Mouse (Mus musculus) myocyte (in vitro differentiated cells): ENCODE data around the gene Mga. TPM values are rescaled to one million over a fixed set of nuclear protein-coding genes. Genes with fewer than 3 reads are reported as not detected.

ENCODE experiments used
- H3K27me3 ChIP-seq: one replicate; pipeline ENCODE4 v1.6.1; 2011; ENCODE audit not compliant: control insufficient read depth, insufficient read depth, insufficient read length
- H3K36me3 ChIP-seq: one replicate; pipeline ENCODE4 v1.6.1; 2011; ENCODE audit not compliant: control insufficient read depth, insufficient read depth
- H3K4me2 ChIP-seq: one replicate; pipeline ENCODE4 v1.6.1; 2011; ENCODE audit warnings: low read depth, control low read depth
- H3K4me3 ChIP-seq: one replicate; pipeline ENCODE4 v1.5.1; 2011; ENCODE audit warnings: mild to moderate bottlenecking, control low read depth, moderate library complexity
- H3K79me2 ChIP-seq: one replicate; pipeline ENCODE4 v1.6.1; 2011; ENCODE audit not compliant: control insufficient read depth, insufficient read depth
- H3ac ChIP-seq: one replicate; pipeline ENCODE4 v1.6.1; 2011; ENCODE audit not compliant: control insufficient read depth, insufficient read length
- CEBPB ChIP-seq: IDR thresholded peaks from 2 replicates; pipeline ENCODE4 v1.6.1; 2011; ENCODE audit warnings: mild to moderate bottlenecking, moderate library complexity; ENCODE audit not compliant: poor library complexity, insufficient read depth, severe bottlenecking
- E2F4 ChIP-seq: IDR thresholded peaks from one replicate; pipeline ENCODE4 v1.6.1; 2011; ENCODE audit warnings: mild to moderate bottlenecking, control low read depth, moderate library complexity; ENCODE audit not compliant: insufficient read depth
- MAX ChIP-seq: IDR thresholded peaks from one replicate; pipeline ENCODE4 v1.6.1; 2011; ENCODE audit warnings: low read depth, mild to moderate bottlenecking, control low read depth
- MYOD1 ChIP-seq, 3 experiments: IDR thresholded peaks; one replicate each; pipeline ENCODE4 v1.6.1; 2011; ENCODE audit warnings: control low read depth in 2 of 3, low read depth in 2 of 3, mild to moderate bottlenecking in 2 of 3, moderate library complexity in 1 of 3; ENCODE audit not compliant: insufficient read length in 2 of 3, control insufficient read depth in 1 of 3
- MYOG ChIP-seq, 3 experiments: IDR thresholded peaks; one replicate each; pipeline ENCODE4 v1.6.1; 2011; ENCODE audit warnings: control low read depth in 2 of 3, low read depth in 2 of 3, mild to moderate bottlenecking in 2 of 3; ENCODE audit not compliant: insufficient read length in 2 of 3, control insufficient read depth in 1 of 3, insufficient read depth in 1 of 3
- POLR2A ChIP-seq: IDR thresholded peaks from one replicate; pipeline ENCODE4 v1.6.1; 2011; ENCODE audit warnings: low read depth, mild to moderate bottlenecking, control low read depth, moderate library complexity; ENCODE audit not compliant: insufficient read length
- POLR2AphosphoS2 ChIP-seq: IDR thresholded peaks from one replicate; pipeline ENCODE4 v1.6.1; 2011; ENCODE audit warnings: low read depth, control low read depth; ENCODE audit not compliant: insufficient read length
- REST ChIP-seq: IDR thresholded peaks from one replicate; pipeline ENCODE4 v1.6.1; 2011; ENCODE audit warnings: mild to moderate bottlenecking, control low read depth, moderate library complexity; ENCODE audit not compliant: insufficient read depth, insufficient read length
- SRF ChIP-seq: IDR thresholded peaks from one replicate; pipeline ENCODE4 v1.6.1; 2011; ENCODE audit warnings: low read depth; ENCODE audit not compliant: control insufficient read depth, insufficient read length
- TCF12 ChIP-seq: IDR thresholded peaks from one replicate; pipeline ENCODE4 v1.6.1; 2011; ENCODE audit warnings: mild to moderate bottlenecking, control low read depth; ENCODE audit not compliant: poor library complexity, insufficient read depth, severe bottlenecking
- TCF3 ChIP-seq: IDR thresholded peaks from one replicate; pipeline ENCODE4 v1.6.1; 2011; ENCODE audit warnings: low read depth, control low read depth; ENCODE audit not compliant: insufficient read length
- USF1 ChIP-seq: IDR thresholded peaks from one replicate; pipeline ENCODE4 v1.6.1; 2011; ENCODE audit warnings: low read depth, mild to moderate bottlenecking, control low read depth, moderate library complexity
- polyA plus RNA-seq: library from polyadenylated mRNA; unstranded; fragments of >200 nt; fragmentation: generic; extraction: Trizol; gene quantifications from one replicate; pipeline ENCODE4 v1.2.1, GENCODE M21; 2012; ENCODE audit warnings: missing spikeins

Mga gene
- 3.4 TPM for polyA plus RNA-seq

- TF ChIP-seq MYOG (IDR thresholded peaks at IDR 0.05; ENCODE audit: control insufficient read depth in 1 of 3, insufficient read depth in 1 of 3, insufficient read length in 2 of 3, low read depth in 2 of 3), result peak in 1 of 3 experiments; percentile 15
- no peak for TF ChIP-seq REST
- TF ChIP-seq MYOD1 (IDR thresholded peaks at IDR 0.05; ENCODE audit: control insufficient read depth in 1 of 3, insufficient read length in 2 of 3, low read depth in 2 of 3), result no peak
- TF ChIP-seq USF1, result no peak
- TF ChIP-seq SRF, result no peak
- TF ChIP-seq TCF12, result no peak
- no peak for TF ChIP-seq CEBPB
- peak; percentile 63 for TF ChIP-seq POLR2AphosphoS2
- TF ChIP-seq POLR2A, result peak; percentile 45
- no peak for TF ChIP-seq TCF3
- Histone ChIP-seq H3K4me3 (peak within 1 kb of the TSS; percentile 32), H3K4me2 (peak within 1 kb of the TSS; percentile 86), H3K36me3 (no peaks in the 10 kb centered on the region), H3K79me2 (peaks cover 50% of the 10 kb centered on the region), H3K27me3 (no peaks in the 10 kb centered on the region), H3ac (peak within 1 kb of the TSS; percentile 15)
Measured at GRCm38 (mm10) chr2:119897090-119897732, at the start of gene Mga. Mga (plus strand) TSS chr2:119897228.

DNA sequence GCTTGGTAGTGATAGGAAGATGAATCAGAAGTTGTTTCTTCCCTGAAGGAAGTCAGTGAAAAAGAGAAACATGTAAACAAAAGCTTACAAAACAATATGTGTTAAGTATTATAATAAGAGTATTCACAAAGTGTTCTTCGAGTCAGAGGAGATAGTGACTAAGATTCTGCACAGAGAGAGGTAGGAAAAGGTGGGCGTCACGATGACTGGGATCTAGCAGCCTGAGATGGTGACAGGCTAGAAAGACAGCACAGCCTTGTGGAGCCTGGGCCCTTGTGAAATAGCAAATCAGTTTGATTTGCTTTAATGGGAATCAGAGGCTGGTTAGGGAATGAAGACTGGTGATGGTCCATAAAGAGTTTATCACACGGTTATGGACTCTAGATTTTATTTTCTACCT, 43.2 kb upstream of the Mga start:
- Histone ChIP-seq H3K4me2 (no peak overlapping the region), H3K79me2 (no peaks in the 10 kb centered on the region), H3K4me3 (no peak overlapping the region), H3K36me3 (no peaks in the 10 kb centered on the region), H3K27me3 (no peaks in the 10 kb centered on the region), H3ac (no peak overlapping the region)
- TF ChIP-seq TCF12 (no peak), E2F4 (no peak), MAX (no peak), MYOD1 (IDR thresholded peaks at IDR 0.05; ENCODE audit: control insufficient read depth in 1 of 3, insufficient read length in 2 of 3, low read depth in 2 of 3) (no peak), TCF3 (no peak), REST (no peak)

DNA sequence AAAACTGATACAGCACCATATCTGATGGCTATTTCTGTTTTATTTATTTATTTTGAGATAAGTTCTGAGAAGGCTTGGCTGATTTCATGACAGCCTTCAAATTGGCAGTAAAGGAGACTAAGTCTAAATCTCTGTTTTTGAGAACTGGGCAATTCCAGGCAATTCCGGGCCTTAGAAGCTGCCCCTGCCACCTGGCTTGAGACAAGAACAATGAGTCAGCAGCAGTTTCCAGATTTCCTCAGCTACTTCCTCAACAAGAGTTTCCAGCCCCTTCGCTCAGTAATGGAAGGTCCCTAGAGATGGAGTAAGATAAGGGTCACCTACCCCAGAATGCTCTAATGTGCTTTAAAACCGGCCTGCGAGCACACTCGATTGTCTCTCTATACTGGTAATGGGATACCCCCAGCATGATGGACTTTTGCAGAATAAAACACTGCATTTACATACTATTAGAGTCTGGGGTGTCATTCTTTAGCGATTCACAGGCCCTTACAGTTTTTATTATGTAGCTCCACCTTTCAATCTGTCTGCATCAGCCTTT, 41.6 kb upstream of the Mga start:
- no peaks in the 10 kb centered on the region for H3K27me3 ChIP-seq
- no peak overlapping the region for H3K4me2 ChIP-seq
- no peak overlapping the region for H3ac ChIP-seq
- H3K4me3 ChIP-seq, result no peak overlapping the region
- TF ChIP-seq POLR2A (no peak), MAX (no peak), E2F4 (no peak), TCF3 (no peak), MYOG (IDR thresholded peaks at IDR 0.05; ENCODE audit: control insufficient read depth in 1 of 3, insufficient read depth in 1 of 3, insufficient read length in 2 of 3, low read depth in 2 of 3) (no peak), TCF12 (no peak), MYOD1 (IDR thresholded peaks at IDR 0.05; ENCODE audit: control insufficient read depth in 1 of 3, insufficient read length in 2 of 3, low read depth in 2 of 3) (no peak), REST (no peak)
- no peaks in the 10 kb centered on the region for H3K36me3 ChIP-seq
- no peaks in the 10 kb centered on the region for H3K79me2 ChIP-seq

DNA sequence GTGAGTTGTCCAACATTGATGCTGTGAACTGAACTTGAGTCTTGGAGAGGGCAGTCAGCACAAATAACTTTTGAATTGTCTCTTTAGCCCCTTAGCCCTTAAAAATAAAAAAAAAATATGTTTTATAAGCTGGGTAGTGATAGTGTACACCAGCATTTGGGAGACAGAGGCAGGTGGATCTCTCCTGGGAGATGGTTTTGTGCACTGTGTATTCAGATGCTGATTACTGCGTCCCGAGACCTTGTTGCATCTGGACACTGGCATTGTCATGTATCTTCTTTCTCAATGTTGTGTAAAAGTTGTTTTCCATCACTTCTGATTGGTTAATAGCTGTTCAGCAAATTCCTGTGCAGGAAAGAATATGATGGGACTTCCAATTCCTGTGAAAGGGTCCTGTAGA, 39.7 kb upstream of the Mga start:
- Histone ChIP-seq H3K4me2 (no peak overlapping the region), H3K4me3 (no peak overlapping the region), H3ac (no peak overlapping the region), H3K79me2 (no peaks in the 10 kb centered on the region), H3K36me3 (no peaks in the 10 kb centered on the region), H3K27me3 (no peaks in the 10 kb centered on the region)
- no peak for TF ChIP-seq E2F4
- no peak for TF ChIP-seq USF1
- TF ChIP-seq TCF3, result no peak
- TF ChIP-seq MYOD1 (IDR thresholded peaks at IDR 0.05; ENCODE audit: control insufficient read depth in 1 of 3, insufficient read length in 2 of 3, low read depth in 2 of 3), result no peak
- TF ChIP-seq MAX, result no peak
- no peak for TF ChIP-seq SRF
- TF ChIP-seq POLR2A, result no peak
- no peak for TF ChIP-seq TCF12
- TF ChIP-seq REST, result no peak
- TF ChIP-seq CEBPB, result no peak
- TF ChIP-seq POLR2AphosphoS2, result no peak
- no peak for TF ChIP-seq MYOG (IDR thresholded peaks at IDR 0.05; ENCODE audit: control insufficient read depth in 1 of 3, insufficient read depth in 1 of 3, insufficient read length in 2 of 3, low read depth in 2 of 3)

DNA sequence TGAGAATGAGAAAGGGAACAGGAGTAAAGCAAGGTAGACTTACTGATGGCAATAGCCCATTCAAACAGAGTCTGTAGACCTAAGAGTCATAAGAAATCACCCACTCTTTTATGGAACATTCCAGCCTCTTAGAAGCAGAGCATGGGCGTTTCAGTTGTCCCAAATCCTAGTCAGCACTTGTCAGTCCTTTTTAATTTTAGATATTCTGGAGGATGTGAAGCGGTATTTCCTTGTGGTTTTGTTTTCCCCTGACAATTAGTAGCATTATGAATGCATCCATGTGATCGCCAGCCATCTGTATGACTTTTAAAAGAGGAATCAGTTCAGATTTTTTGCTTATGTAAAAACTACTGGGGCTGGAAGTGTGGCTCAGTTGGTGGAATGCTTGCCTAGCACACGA, 32.5 kb upstream of the Mga start:
- H3K79me2 ChIP-seq, result no peaks in the 10 kb centered on the region
- H3K27me3 ChIP-seq, result peaks cover 11% of the 10 kb centered on the region
- no peak overlapping the region for H3ac ChIP-seq
- no peaks in the 10 kb centered on the region for H3K36me3 ChIP-seq
- no peak overlapping the region for H3K4me3 ChIP-seq
- TF ChIP-seq SRF (no peak), REST (no peak), E2F4 (no peak), MAX (no peak), CEBPB (no peak), POLR2AphosphoS2 (no peak), MYOG (IDR thresholded peaks at IDR 0.05; ENCODE audit: control insufficient read depth in 1 of 3, insufficient read depth in 1 of 3, insufficient read length in 2 of 3, low read depth in 2 of 3) (no peak), USF1 (no peak)
- no peak overlapping the region for H3K4me2 ChIP-seq
